Mouse (Mus musculus) embryonic facial prominence, embryonic 13.5 days (tissue): Measurements from ENCODE around the gene Gm10521. TPM values are rescaled to one million over a fixed set of nuclear protein-coding genes. Genes with fewer than 3 reads are reported as not detected.
"Not testable (repeated sequence)": the region's sequence is repeated elsewhere in the genome, so short reads cannot be mapped to it uniquely, and the experiment has no call there.

ENCODE experiments used
- ATAC-seq: fragments of 200-750 bp; cut with Nextera tagmentation; 2 replicates; pipeline ENCODE4 v1.8.0; 2017; ENCODE audit warnings: low read depth; ENCODE audit not compliant: insufficient number of reproducible peaks, insufficient read depth, low FRiP score, low TSS enrichment
- H3K27ac ChIP-seq: fragments of 300-500 bp; sonication (generic); 2 replicates; pipeline ENCODE4 v1.5.1; 2015; ENCODE audit warnings: moderate library complexity, mild to moderate bottlenecking, inconsistent platforms
- H3K27me3 ChIP-seq: fragments of 300-500 bp; sonication (generic); 2 replicates; pipeline ENCODE4 v1.6.1; 2015; ENCODE audit warnings: mild to moderate bottlenecking, inconsistent platforms
- H3K36me3 ChIP-seq: fragments of 300-500 bp; sonication (generic); 2 replicates; pipeline ENCODE4 v1.6.1; 2015; ENCODE audit warnings: mild to moderate bottlenecking, inconsistent platforms
- H3K4me1 ChIP-seq: fragments of 300-500 bp; sonication (generic); 2 replicates; pipeline ENCODE4 v1.6.1; 2015; ENCODE audit warnings: inconsistent platforms
- H3K4me2 ChIP-seq: fragments of 300-500 bp; sonication (generic); 2 replicates; pipeline ENCODE4 v1.6.1; 2015; ENCODE audit warnings: moderate library complexity, mild to moderate bottlenecking, inconsistent platforms
- H3K4me3 ChIP-seq: fragments of 300-500 bp; sonication (generic); 2 replicates; pipeline ENCODE4 v1.5.1; 2015; ENCODE audit warnings: mild to moderate bottlenecking, inconsistent platforms
- H3K9ac ChIP-seq: fragments of 300-500 bp; sonication (generic); 2 replicates; pipeline ENCODE4 v1.6.1; 2015; ENCODE audit warnings: mild to moderate bottlenecking, inconsistent platforms
- H3K9me3 ChIP-seq: fragments of 300-500 bp; sonication (generic); 2 replicates; pipeline ENCODE4 v1.6.1; 2016; ENCODE audit warnings: inconsistent platforms
- WGBS: fragments of 180-500 bp; shearing (Covaris S2); methylation state at CpG from one replicate; pipeline ENCODE4 v1.1.7; 2015; ENCODE audit warnings: mixed read lengths; 5-methylcytosine and 5-hydroxymethylcytosine counted together
- polyA plus RNA-seq: library from polyadenylated mRNA; unstranded; fragments of >200 nt; fragmentation: Nextera tagmentation; extraction: Ambion mirVana; gene quantifications from 2 replicates; pipeline ENCODE4 v1.2.1, GENCODE M21; 2015

Gene Gm10521
- polyA plus RNA-seq = not detected in 2 replicates

DNA sequence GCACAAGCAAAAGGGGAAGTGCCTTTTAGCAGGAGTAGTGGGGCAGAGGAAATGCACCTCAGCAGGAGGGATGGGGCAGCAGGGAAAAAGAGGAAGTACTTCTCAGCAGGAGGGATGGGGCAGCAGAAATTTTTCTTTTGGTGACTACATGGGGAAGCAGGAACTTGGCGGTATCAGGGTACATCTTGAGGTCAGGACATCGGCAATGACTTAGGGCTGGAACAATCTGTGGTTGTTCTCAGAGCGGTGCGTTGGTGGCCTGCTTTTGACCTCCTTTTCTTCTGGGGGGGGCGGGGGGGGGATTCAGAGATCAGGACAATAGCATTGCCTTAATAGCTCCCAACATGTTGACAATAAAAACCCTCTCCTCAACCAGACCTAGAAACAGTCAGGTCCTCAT, at the start of gene Gm10521:
Gm10521 (plus strand) TSS at position 301 of the 400 bp plus-strand sequence.
- H3K9ac ChIP-seq, H3K4me1 ChIP-seq, H3K27ac ChIP-seq, H3K36me3 ChIP-seq, H3K27me3 ChIP-seq, H3K4me3 ChIP-seq, H3K9me3 ChIP-seq, H3K4me2 ChIP-seq, ATAC-seq: not testable (repeated sequence)
- 81% methylated on average over 5 of the region's 5 CpGs for WGBS

DNA sequence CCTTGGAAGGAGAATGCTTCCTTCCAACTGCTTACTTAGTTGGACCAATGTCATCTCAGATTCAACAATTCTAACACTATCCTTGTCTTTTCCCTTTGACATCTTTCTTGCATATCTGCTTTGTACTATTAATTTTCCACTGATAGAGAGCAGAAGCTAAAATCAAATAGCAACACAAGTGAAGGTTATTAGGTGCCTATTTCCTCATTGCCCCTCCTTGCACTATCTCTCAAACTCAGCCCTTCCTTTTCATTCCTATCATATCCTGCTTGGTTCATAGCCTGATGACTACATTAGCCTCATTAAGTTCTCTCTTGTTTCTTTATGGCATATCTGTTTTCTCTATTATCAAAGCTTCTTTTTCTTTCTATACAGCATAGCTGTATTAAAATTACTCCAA, 47.3 kb upstream of the Gm10521 start:
- Histone ChIP-seq H3K27me3 (no peaks in the 10 kb centered on the region), H3K27ac (no peak overlapping the region), H3K9me3 (no peaks in the 10 kb centered on the region), H3K4me3 (no peak overlapping the region), H3K9ac (no peak overlapping the region), H3K4me2 (no peak overlapping the region), H3K36me3 (no peaks in the 10 kb centered on the region), H3K4me1 (no peaks in the 10 kb centered on the region)
- ATAC-seq = no peak

DNA sequence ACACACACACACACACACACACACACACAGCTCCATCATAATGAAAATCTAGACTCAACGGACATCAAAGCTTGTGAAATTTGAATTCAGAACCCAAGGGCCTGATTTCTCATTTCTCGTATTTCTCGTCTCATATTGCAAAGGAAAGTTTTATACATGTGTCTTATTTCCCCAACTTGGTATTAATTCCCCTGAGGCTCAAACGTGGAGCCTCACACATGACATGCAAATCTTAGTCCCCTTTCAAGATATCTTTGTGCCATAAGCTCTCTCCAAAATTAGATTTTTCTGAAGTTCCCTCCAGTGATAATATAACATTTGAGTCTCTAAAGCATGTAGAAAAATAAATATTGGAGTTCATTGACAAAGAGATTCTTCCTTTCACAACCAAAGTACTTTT, 46.7 kb upstream of the Gm10521 start:
- Histone ChIP-seq H3K27ac (no peak overlapping the region), H3K36me3 (no peaks in the 10 kb centered on the region), H3K9ac (no peak overlapping the region), H3K4me1 (no peaks in the 10 kb centered on the region), H3K27me3 (no peaks in the 10 kb centered on the region), H3K4me2 (no peak overlapping the region), H3K9me3 (no peaks in the 10 kb centered on the region), H3K4me3 (no peak overlapping the region)
- 78% methylated on average over 4 of the region's 4 CpGs for WGBS
- no peak for ATAC-seq

DNA sequence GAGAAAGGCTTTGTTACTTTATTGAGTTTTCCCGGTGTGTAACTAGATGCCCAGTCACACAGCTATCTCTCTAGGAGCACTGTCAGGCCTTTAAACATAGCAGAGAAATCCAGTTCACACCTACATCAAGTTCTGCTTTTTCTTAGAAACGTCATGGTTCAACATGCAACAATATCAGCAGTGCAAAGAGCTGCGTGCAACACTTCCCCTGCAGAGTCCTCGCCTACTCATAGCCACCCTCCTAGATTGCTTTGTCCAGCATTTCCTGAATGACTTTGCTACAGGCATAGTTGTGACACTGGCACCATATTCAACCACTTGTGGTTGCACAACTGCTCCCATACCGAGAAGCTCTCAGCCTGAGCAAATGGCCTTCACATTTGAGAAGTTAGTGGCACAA, 46.0 kb upstream of the Gm10521 start:
- 88% methylated on average over 5 of the region's 5 CpGs for WGBS
- H3K4me2 ChIP-seq = no peak overlapping the region
- no peaks in the 10 kb centered on the region for H3K36me3 ChIP-seq
- H3K4me1 ChIP-seq = no peaks in the 10 kb centered on the region
- no peak overlapping the region for H3K4me3 ChIP-seq
- no peak for ATAC-seq
- no peak overlapping the region for H3K27ac ChIP-seq
- no peaks in the 10 kb centered on the region for H3K9me3 ChIP-seq
- H3K9ac ChIP-seq = no peak overlapping the region
- H3K27me3 ChIP-seq = no peaks in the 10 kb centered on the region

DNA sequence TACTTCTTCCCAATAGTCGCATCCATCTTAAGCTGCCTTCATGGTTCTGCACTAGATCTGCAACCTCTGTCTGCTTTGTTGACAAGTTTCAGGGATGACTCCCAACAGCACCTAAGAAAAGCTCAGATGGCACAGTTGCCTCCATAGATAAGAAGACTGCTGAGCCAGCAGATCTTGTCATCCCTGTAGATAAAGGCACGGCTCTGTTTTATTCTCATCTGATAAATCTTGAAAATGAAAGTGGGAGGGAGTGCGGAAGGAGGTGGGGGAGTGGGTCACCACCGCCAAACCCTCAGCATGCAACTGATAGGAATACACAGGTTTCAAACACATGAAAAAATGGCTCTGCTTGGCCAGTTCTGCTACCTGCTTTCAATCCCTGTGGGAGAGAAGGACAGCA, 30.0 kb upstream of the Gm10521 start:
- Histone ChIP-seq H3K9ac (no peak overlapping the region), H3K4me3 (no peak overlapping the region), H3K9me3 (no peaks in the 10 kb centered on the region), H3K27ac (no peak overlapping the region), H3K4me1 (no peaks in the 10 kb centered on the region), H3K27me3 (no peaks in the 10 kb centered on the region), H3K4me2 (no peak overlapping the region), H3K36me3 (no peaks in the 10 kb centered on the region)
- WGBS = 95% methylated on average over 4 of the region's 4 CpGs
- no peak for ATAC-seq

DNA sequence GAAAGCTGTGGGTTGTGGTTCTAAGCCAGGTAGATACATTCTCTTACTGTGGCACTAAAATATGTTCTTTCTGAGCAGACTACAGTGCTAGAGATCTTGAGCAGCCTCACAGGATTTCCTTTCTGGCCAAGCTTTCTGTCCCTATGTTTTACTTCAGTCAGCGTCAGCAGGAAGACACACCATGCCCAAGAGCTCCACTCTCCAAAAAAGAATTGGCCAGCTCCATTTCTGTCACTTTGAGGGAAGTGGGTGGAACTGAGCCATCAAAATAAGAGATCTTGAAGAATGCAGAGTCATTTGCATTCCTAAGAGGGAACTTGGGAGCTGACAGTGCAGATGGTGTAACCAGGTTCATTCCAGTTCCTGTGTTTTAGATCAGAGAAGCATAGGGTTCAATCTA, 8.5 kb upstream of the Gm10521 start:
- H3K4me2 ChIP-seq = no peak overlapping the region
- H3K4me1 ChIP-seq = no peaks in the 10 kb centered on the region
- ATAC-seq = no peak
- no peaks in the 10 kb centered on the region for H3K9me3 ChIP-seq
- no peak overlapping the region for H3K9ac ChIP-seq
- H3K36me3 ChIP-seq = no peaks in the 10 kb centered on the region
- H3K27me3 ChIP-seq = no peaks in the 10 kb centered on the region
- 78% methylated on average over 1 of the region's 1 CpGs for WGBS
- H3K27ac ChIP-seq = no peak overlapping the region
- no peak overlapping the region for H3K4me3 ChIP-seq

DNA sequence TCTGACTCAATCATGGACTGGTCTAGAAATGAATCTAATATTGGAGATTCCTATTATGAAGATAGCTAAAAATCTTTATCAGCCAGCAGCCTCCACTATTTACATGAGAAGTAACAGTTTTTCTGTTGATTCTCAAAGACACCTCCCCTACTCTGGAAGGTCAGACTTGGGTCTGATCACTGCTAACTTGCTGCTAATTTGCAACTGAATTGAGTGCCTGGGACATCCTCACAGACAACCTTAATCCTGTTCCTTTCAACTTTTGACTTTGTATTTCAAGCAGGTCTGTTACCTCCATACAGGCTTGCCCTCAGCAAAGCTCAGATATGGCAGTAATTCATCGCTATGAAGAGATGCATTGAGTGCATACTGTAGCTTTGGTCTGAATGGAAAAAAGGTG, 8.5 kb downstream of the Gm10521 start:
- Histone ChIP-seq H3K4me3 (no peak overlapping the region), H3K9ac (no peak overlapping the region), H3K9me3 (no peaks in the 10 kb centered on the region; the same call in 1 of the 2 replicates), H3K4me1 (no peaks in the 10 kb centered on the region), H3K27ac (no peak overlapping the region), H3K4me2 (no peak overlapping the region), H3K36me3 (no peaks in the 10 kb centered on the region), H3K27me3 (no peaks in the 10 kb centered on the region)
- WGBS = 63% methylated on average over 1 of the region's 1 CpGs
- ATAC-seq = no peak

DNA sequence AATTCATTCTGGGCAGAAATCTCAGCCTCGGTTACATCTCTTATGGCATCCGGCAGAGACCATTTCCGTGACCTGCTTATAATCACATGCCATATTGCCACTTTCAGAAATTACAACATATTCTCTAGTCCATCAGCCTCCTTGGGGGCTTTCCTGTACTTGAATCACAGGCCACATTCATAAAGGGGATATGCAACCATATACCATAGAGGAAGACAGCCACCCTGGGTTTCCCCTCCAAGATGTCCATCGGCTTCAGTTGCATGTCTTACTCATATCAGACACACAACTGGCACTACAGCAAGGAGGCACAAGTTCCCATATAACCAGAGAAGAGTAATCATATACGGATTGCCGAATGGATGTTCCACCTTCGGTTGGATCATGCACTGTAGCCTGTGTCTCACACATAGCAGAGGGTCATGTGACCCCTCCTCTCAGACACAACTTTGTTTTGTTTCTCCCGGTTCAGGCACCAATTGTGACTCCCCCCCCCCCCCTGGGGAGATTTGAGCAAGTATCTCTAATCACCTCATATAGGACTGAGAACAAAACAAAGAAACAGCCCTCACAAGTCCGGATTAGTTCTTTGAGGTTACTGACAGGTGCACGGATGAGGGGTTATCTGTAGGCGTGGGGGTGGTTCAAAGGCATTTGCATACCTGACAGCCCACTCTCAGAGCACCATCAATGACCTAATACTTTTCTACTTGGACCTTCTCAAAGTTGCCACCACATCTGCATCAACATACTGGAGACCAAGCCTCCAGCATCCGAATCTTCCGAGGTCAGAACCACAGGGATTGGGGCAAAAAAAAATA, 20.4 kb downstream of the Gm10521 start:
- 81% methylated on average over 13 of the region's 13 CpGs for WGBS

DNA sequence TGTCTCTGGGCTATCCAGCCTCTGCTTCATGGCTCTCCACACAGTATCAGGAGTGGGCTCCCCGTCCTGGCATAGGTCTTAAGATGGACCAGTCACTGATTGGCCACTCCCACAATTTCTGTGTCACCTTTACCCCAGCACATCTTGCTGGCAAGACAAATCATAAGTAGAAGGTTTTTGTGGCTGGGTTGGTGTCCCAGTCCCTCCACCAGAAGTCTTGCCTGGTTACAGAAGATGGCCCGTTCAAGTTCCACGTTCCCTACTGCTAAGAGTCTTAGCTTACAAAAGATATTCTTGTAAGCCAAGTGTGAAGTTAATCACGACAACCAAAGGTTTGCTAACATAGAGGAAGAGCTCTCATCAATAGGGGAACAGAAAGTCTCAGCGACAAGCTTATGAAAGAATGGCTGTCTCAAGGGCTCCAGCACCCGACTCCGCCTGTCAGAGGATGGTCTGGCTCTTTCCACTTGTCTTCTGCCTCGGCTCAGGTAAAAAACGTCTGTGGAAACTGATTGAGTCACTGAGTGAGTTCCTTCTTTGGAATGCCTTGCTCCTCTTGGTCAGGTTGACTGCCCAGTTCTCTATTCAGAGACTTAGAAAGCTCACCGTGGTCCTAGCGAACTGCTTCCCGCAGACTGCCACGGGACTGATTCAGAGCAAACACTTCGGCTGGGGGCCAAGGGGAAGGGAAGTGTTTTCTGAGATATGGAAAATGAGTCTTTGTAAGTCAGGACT, 22.0 kb downstream of the Gm10521 start, which contains the start of gene Slamf6:
Slamf6 (plus strand) TSS at position 211 of the 735 bp plus-strand sequence.
- no peaks in the 10 kb centered on the region for H3K9me3 ChIP-seq
- ATAC-seq = no peak
- WGBS = 84% methylated on average over 14 of the region's 14 CpGs
- no peak within 1 kb of the TSS for H3K27ac ChIP-seq
- H3K9ac ChIP-seq = no peak within 1 kb of the TSS
- no peaks in the 10 kb centered on the region for H3K4me1 ChIP-seq
- H3K4me3 ChIP-seq = no peak within 1 kb of the TSS
- H3K27me3 ChIP-seq = no peaks in the 10 kb centered on the region
- H3K4me2 ChIP-seq = no peak within 1 kb of the TSS
- no peaks in the 10 kb centered on the region for H3K36me3 ChIP-seq

More for the DNA sequence above, 20.4 kb downstream of the Gm10521 start:
- H3K9me3 ChIP-seq = no peaks in the 10 kb centered on the region
- no peak overlapping the region for H3K4me3 ChIP-seq
- ATAC-seq = no peak
- H3K4me2 ChIP-seq = no peak overlapping the region
- no peak overlapping the region for H3K9ac ChIP-seq
- H3K36me3 ChIP-seq = no peaks in the 10 kb centered on the region
- H3K4me1 ChIP-seq = no peaks in the 10 kb centered on the region
- no peak overlapping the region for H3K27ac ChIP-seq
- no peaks in the 10 kb centered on the region for H3K27me3 ChIP-seq

DNA sequence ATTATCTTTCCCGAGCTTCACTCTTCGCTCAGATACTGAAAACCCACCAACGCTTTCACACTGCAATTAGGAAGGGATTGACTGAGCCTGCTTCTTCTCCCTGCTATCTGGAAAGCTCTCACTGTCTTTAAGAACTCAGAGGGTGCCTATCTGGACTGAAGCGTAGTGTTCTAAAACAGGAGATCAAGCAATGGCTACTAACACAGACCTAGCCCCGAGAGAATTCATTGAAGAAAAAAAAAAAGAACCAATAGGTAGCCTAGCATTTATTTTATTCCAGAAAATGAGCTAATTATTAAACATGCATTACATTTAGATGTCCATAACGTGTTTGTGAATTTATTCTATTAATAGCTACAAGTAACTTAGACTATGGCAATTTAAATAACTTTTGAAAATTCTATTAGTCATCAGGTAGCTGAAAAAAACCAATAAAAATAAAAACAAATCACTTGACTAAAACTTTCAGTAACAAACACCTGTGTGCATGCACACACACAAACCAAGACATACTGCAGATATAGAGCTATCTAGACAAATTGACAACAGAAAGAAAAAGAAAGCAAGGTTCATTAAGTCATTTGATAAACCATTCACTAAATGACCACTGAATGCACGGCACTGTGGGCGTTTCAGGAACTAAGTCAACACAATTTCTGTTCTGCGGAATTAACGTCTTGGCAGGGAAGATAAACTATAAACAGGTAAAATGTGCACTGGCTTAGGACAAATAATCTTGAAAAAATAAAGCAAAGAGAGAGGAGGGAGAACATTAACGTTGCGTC, 22.9 kb downstream of the Gm10521 start:
- 87% methylated on average over 12 of the region's 12 CpGs for WGBS
- Histone ChIP-seq H3K9me3 (no peaks in the 10 kb centered on the region), H3K4me3 (no peak overlapping the region), H3K27ac (no peak overlapping the region), H3K9ac (no peak overlapping the region), H3K4me1 (no peaks in the 10 kb centered on the region), H3K36me3 (no peaks in the 10 kb centered on the region), H3K4me2 (no peak overlapping the region), H3K27me3 (no peaks in the 10 kb centered on the region)
- no peak for ATAC-seq

DNA sequence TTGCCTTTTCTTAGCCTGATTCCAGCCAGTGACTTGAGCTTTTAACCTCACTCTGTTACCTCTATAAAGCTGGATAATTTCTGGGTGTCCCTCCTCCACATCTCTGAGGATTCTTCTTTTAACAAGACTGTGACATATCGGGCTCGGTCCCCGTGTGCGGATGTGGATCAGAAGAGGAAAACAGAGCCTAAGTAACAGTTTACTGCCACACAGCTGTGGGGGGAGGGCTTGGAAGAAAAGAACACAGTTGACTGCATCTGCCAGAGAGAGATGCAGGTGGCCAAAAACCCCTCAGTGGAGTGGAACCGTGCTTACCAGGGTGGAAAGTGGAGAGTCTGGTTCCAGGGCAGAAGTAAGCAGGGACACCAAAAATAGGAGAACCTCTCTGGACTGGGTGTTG, 23.7 kb downstream of the Gm10521 start:
- H3K36me3 ChIP-seq = no peaks in the 10 kb centered on the region
- H3K4me3 ChIP-seq = no peak overlapping the region
- 88% methylated on average over 5 of the region's 5 CpGs for WGBS
- ATAC-seq = no peak
- H3K4me2 ChIP-seq = no peak overlapping the region
- no peaks in the 10 kb centered on the region for H3K4me1 ChIP-seq
- no peaks in the 10 kb centered on the region for H3K9me3 ChIP-seq
- H3K27ac ChIP-seq = no peak overlapping the region
- H3K9ac ChIP-seq = no peak overlapping the region
- no peaks in the 10 kb centered on the region for H3K27me3 ChIP-seq
